Mouse (Mus musculus) ES-E14 (cell line): Measurements from ENCODE around the gene Gm28635.

Source experiments
- HCFC1 ChIP-seq: IDR thresholded peaks from 2 replicates; pipeline ENCODE4 v1.6.1; 2012; ENCODE audit warnings: low read length, inconsistent platforms, borderline replicate concordance; ENCODE audit not compliant: insufficient read depth
- ZC3H11A ChIP-seq: IDR thresholded peaks from 2 replicates; pipeline ENCODE4 v1.6.1; 2012; ENCODE audit warnings: low read depth, mild to moderate bottlenecking, inconsistent platforms, low read length, borderline replicate concordance
- ZNF384 ChIP-seq: IDR thresholded peaks from 2 replicates; pipeline ENCODE4 v1.6.1; 2012; ENCODE audit warnings: low read depth, low read length, inconsistent platforms

GRCm38 (mm10) chr2:84618914-84619313 is 58.9 kb downstream of the Gm28635 start:
- TF ChIP-seq ZC3H11A (no peak), HCFC1 (no peak), ZNF384 (no peak)
